Mouse (Mus musculus): ENCODE measurements around the gene Pomc.
"Not testable (repeated sequence)": the region's sequence is repeated elsewhere in the genome, so short reads cannot be mapped to it uniquely, and the experiment has no call there.

The Pomc gene

GRCm38 (mm10) chr12:3954651-3955050 lies at the start of gene Pomc:
Gene Pomc, plus strand, starts transcription at chr12:3954951.
- in situ Hi-C loops (cut with MseI, MboI) = no loop called here

- in situ Hi-C loops (cut with MseI, MboI) = no loop called here
These were observed 49.3 kb upstream of the Pomc start for GRCm38 (mm10) chr12:3905436-3905835.

GRCm38 (mm10) chr12:3906308-3906707 lies 48.4 kb upstream of the Pomc start:
- in situ Hi-C loops (cut with MseI, MboI) = no loop called here

GRCm38 (mm10) chr12:3907008-3907407 lies 47.7 kb upstream of the Pomc start:
- in situ Hi-C loops (cut with MseI, MboI) = no loop called here

GRCm38 (mm10) chr12:3907418-3907817 lies 47.3 kb upstream of the Pomc start:
- in situ Hi-C loops (cut with MseI, MboI) = no loop called here

- in situ Hi-C loops (cut with MseI, MboI) = no loop called here
These were observed 44.2 kb upstream of the Pomc start for GRCm38 (mm10) chr12:3910466-3911093.

- in situ Hi-C loops (cut with MseI, MboI) = no loop called here
These were observed 42.9 kb upstream of the Pomc start for GRCm38 (mm10) chr12:3911831-3912348.

GRCm38 (mm10) chr12:3915852-3916251 lies 38.9 kb upstream of the Pomc start:
- in situ Hi-C loops (cut with MseI, MboI) = no loop called here

GRCm38 (mm10) chr12:3917668-3918341 lies 36.9 kb upstream of the Pomc start:
- in situ Hi-C loops (cut with MseI, MboI) = no loop called here

- in situ Hi-C loops (cut with MseI, MboI) = no loop called here
These were observed 36.2 kb upstream of the Pomc start for GRCm38 (mm10) chr12:3918577-3918976.

GRCm38 (mm10) chr12:3919423-3919822 lies 35.3 kb upstream of the Pomc start:
- in situ Hi-C loops (cut with MseI, MboI) = no loop called here

- in situ Hi-C loops (cut with MseI, MboI) = loop anchor here (5.0 kb wide), 1 partner anchor 151 kb away; no protein-coding TSS in a partner anchor
These were observed 28.6 kb upstream of the Pomc start for GRCm38 (mm10) chr12:3926127-3926526.

- in situ Hi-C loops (cut with MseI, MboI) = loop anchor here (5.0 kb wide), 1 partner anchor 148 kb away; no protein-coding TSS in a partner anchor
These were observed 25.9 kb upstream of the Pomc start for GRCm38 (mm10) chr12:3928841-3929240.

GRCm38 (mm10) chr12:3930090-3930865 lies 24.5 kb upstream of the Pomc start:
- in situ Hi-C loops (cut with MseI, MboI) = not testable (repeated sequence)

- in situ Hi-C loops (cut with MseI, MboI) = no loop called here
These were observed 12.7 kb upstream of the Pomc start for GRCm38 (mm10) chr12:3942026-3942425.

- in situ Hi-C loops (cut with MseI, MboI) = no loop called here
These were observed 10.2 kb upstream of the Pomc start for GRCm38 (mm10) chr12:3944454-3945073.

- in situ Hi-C loops (cut with MseI, MboI) = no loop called here
These were observed 7.2 kb upstream of the Pomc start for GRCm38 (mm10) chr12:3947503-3947902.

- in situ Hi-C loops (cut with MseI, MboI) = no loop called here
These were observed 620 bp downstream of the Pomc start for GRCm38 (mm10) chr12:3955371-3955770.

GRCm38 (mm10) chr12:3956351-3956750 lies 1.6 kb downstream of the Pomc start:
- in situ Hi-C loops (cut with MseI, MboI) = no loop called here

GRCm38 (mm10) chr12:3959791-3960543 lies 5.2 kb downstream of the Pomc start:
- in situ Hi-C loops (cut with MseI, MboI) = no loop called here

GRCm38 (mm10) chr12:3960553-3960952 lies 5.8 kb downstream of the Pomc start:
- in situ Hi-C loops (cut with MseI, MboI) = no loop called here
